Mouse (Mus musculus) gastrocnemius, postnatal 4 days (tissue): ENCODE measurements around the gene Rbm20. TPM values are rescaled to one million over a fixed set of nuclear protein-coding genes. Genes with fewer than 3 reads are reported as not detected.
"Not testable (repeated sequence)": the region's sequence is repeated elsewhere in the genome, so short reads cannot be mapped to it uniquely, and the experiment has no call there.

Source experiments
- DNase-seq, 2 experiments: peaks; one replicate each; pipeline ENCODE4 v3.0.0; 2021 to 2022; ENCODE audit warnings: low spot score in 2 of 2, mixed read lengths in 2 of 2
- total RNA-seq, 2 experiments: library from RNA; stranded (reverse); gene quantifications; 2 replicates each; pipeline ENCODE4 v1.2.3; 2021

Gene Rbm20
- total RNA-seq, 2 experiments from 2014 or later = 53.7 to 62.8 TPM

DNA sequence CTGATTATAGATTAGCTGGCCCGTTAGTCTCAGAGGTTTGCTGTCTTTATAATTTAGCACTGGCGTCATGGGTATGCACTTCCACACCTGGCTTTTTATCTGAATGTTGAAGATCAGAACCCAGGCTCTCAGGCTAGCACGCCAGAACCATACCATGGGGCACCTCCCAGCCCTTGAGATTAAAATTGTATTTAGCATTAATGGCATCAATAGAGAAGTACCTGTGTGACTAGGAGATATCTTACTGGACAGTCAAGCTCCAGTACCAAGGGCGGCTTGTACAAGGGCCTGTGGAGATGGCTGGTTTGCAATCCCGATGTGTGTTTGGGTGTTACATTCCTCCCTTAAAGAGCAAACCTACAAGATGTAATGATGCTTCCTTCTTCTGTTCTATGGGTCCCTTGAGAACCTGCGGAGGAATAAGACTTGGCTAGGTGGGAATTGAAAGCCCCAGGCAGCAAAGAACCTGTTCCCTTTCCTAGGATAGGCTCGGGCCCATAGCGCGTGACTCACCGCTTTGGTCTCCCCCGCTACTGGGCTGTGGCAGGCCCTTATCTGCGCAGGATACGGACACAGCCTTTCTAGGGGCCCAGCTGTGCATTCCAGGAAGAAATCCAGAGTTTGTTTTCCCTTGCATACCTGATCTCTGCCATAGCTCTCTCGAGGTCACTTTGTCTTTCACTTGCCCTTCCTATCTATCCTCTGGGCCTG lies 111.7 kb downstream of the Rbm20 start:
- DNase-seq = no peak

DNA sequence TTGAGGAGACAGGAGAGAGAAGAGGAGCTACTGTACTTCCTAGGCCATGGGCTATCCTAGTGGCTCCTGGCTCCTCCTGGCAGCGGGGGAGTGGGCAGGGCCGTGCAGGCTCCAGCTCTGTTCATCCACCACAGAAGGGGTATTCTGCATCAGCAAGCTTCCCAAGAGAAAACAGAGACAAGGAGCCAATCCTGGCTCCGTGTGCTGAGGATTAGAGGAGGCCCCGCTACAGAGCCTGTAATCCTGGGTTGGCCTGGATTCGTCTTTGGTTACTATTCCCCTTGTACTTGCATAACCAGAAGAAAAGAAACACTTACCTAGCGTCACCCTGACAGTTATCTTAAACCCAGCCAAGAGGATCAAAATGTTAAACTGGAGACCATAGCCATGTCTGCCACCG lies 112.5 kb downstream of the Rbm20 start:
- DNase-seq = no peak

DNA sequence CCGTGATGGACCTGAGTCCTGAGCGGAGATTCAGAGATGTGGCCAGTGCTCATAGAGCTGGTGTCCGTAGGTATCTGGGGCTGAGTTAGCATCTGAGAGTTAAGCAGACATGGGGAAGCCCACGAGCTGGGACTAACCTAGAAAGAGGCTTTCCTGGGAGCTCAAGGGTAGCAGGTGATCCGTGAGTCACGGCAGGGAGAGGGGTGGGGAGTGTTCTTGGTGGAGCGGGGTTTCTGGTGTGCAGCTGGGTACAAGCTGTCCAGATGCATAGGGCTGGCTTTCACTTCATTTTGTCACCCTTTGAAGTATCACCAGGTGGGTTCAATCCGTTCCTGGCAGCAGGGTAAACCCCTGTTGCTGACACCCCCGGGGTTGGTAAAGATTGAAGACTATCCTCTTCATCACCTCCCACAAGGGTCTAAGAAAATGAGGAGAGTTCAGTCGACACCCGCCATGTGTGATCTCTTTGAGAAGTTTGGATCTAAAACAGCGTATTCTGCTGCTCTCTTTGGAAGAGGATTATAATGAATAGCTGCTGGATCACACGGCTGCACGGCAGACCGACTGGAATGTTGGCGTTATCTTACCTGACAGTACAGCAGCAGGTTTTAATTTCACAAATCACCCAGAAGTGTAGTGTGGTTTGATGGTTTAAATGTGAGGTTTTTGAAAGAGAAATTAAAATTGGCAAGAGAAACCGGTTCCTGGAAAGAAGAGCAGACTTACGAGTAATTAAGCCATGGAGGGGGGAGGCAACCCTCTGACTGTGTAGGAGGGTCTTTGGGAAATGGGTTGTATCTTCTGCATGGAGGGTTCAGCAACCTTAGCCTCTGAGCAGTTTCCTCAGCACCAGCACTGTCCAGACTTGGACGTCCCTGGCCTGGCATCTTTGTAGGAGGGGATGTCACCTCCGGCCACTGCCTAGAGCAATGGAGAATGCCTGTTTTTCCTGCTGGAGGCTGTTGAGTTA lies 114.9 kb downstream of the Rbm20 start:
- no peak for DNase-seq

DNA sequence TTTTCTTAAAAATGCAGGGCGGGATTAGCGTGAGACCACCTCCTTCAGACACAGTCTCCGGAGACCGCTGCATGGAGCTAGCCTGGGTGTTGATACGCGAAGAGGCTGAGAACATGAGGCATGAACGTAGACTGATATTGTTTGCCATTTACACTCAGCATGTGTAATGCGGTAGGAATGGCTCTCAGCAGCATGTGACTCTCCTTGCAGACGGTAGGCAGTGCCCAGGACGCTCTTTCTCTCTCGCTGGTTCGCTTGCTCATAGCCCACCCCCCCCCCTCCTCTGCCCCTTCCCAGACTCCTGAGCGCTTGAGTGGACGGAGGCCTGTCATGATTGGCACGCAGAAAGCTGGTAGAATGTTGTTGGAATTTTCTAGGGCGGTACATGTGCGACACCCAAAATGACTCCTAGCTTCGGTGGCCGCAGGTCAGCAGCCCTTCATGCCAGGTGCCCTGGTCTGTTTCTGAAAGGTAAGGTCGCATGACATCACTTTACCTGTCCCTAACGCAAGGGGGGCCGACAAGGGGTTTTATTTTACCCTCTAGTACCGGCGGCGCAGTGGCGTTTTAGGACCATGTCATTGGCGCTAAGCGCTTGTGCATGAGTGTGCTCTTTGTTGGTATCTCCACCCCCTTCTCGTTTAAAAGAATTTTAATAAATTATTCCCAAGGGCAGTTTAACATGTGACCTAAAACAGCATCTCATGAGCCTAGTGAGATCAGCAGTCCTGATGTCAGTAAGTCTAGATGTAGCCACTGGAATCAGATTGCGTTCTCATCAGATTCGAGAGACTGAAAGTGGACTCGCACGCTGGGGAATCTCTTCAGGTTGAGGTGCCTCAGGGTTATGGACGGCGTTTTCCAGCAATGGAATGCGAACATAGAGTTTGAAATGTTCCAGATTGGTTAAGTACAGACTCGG lies 116.1 kb downstream of the Rbm20 start:
- DNase-seq = no peak

DNA sequence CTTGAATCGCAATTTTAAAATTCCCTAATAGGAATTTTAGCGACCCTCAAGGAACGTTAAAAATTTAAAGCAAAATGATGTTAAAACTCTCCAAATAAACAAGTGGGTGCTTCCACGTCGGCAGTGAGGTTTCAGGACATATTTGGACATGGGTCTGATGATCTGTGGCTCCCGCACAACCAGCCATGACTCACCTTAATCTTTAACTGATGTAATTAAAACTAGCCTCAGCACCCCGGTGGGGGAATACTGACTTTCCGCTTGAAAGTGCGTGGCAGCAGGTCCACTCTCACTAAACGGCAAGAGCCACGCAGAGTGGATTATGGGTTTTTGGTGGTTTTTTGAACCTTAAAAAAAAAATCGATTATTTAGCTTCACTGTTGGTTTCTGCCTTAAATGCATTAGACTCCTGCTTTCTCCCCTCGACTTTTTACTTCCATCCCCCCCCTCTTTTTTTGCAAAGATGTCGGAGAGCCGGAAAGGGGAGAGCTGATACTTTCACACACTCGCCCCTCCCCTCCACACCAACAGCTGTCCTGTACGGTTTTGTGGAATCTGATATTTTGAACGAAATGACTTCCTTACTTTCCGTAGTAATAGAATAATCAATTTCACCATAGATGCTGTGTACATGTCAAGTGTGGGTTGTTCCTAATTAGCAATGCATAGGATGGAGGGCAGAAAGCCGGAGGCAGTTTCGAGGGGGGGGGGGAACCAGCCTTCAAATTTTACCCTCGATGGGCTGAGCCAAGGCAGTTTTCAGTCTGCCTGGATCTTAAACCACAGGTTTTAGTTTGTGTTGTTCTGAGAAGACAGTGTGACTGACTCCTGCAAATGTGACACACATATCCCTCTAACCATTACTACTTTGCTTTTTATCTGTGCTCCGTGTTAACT lies 117.1 kb downstream of the Rbm20 start:
- no peak for DNase-seq

- DNase-seq = no peak
These were observed 117.9 kb downstream of the Rbm20 start for GRCm38 (mm10) chr19:53794996-53795395.

DNA sequence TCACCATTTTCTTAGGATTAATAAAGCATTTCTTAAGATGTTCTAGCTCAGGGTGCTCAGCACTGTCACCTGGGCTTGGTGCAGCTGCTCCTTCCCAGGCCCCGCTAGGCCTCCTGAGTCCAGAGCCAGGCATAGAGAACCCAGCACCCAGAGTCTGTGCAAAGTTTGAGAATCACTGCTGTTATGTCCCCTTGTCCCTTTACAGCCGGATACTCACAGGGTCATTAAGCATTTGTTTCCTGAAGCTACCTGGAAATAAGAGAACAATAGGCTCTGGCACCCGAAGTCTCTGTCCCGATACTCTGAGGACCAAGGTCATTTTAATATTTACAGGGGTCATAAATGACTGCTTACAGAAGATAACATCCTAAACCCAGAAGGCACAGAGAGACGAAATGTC lies 118.9 kb downstream of the Rbm20 start:
- no peak for DNase-seq

DNA sequence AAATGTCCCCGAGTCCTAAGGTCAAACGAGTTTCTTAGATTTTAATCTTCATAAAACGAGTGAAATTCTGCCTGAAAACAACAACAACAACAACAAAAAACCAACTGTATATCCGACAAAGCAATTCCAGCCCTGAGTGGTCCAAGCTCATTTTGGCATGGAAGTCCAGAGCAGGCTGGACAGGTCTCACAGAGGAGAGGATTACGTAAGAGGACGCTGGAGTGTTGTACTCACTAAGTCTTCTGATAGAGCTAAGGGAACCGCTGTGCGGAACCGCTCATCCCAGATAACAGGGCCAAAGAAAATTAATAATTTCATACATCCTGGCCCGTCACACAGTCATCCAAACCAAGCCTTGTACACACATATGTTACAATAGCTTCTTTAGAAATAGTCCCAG lies 120.7 kb downstream of the Rbm20 start:
- DNase-seq = no peak

DNA sequence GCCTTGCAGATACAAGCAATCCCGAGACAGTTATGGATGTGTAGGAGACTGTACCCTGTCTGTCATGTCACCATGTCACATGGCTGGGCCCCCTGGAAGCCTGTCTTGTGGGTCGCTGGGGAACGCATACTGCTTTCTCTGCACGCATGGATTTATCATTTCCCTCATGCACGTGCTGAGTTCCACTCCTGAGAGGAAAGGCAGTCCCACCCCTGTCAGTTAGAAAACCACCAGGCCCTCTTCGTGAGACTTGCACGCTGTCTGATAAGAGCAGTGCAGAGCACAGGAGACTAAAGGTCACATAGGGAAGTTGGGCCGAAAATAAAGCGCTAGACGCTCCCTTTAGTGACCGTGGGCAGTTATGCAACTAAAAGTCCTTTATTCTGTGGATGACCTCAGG lies 122.8 kb downstream of the Rbm20 start:
- DNase-seq = no peak

GRCm38 (mm10) chr19:53800365-53800999 lies 123.4 kb downstream of the Rbm20 start:
- no peak for DNase-seq

DNA sequence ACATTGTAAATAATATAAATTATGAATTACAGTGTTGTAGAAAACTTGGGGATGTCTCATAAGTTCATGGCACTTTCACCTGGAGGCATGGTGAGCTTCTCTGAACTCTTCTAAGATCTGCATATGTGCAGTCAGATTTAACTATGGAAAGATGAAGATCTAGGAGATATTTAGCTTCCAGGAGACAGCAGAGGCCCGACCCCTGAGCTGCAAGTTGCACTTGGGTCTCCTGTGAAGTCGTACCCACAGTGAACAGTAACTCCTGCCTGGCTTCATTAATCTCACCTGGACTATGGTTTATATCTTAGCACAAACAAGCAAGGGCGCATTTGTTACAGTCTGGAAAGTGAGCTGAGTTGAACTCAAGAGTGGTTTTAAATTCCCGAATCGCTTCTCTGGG lies 124.3 kb downstream of the Rbm20 start:
- no peak for DNase-seq

- DNase-seq = no peak
These were observed 124.9 kb downstream of the Rbm20 start for GRCm38 (mm10) chr19:53801789-53802683.

- DNase-seq = no peak
These were observed 126.8 kb downstream of the Rbm20 start for GRCm38 (mm10) chr19:53803954-53804353.

DNA sequence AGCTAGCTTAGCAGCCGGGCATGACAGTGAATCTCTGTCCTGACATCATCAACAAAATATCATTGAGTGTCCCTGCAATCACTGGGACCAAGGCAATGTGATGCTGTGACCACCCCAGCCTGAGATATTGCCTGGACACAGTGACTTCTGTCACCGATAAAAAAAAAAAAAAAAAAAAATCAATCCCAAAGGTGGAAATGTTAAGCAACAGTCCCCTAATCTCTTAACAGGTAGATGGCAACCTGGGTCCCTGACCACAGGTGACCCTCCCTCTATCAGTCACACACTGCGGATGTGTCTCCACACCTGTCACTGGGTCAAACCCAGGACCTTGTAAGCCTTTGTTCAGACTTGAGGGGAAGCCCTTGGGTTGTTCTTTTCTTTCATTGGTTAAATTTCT lies 128.0 kb downstream of the Rbm20 start:
- no peak for DNase-seq

DNA sequence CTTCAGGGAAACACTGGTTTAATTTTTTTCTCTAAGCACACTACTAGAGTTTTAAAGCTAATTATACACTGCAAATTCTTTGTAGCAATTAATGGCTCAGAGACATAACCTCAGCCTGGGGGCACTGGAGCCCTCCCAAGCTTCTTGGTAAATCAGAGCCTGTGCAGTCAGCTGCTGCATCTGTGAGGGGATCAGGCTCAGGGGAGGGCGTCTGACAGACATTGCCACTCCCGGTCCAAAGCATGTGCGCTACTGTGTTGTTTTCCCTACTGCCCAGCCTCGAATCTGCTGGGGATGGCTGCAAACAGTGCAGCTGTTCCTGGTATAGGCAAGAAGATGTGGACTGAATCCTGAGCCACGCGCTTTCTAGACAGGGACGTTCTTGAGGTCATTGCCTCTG lies 129.0 kb downstream of the Rbm20 start:
- DNase-seq = no peak

GRCm38 (mm10) chr19:53806526-53807275 lies 129.6 kb downstream of the Rbm20 start:
- not testable (repeated sequence) for DNase-seq

DNA sequence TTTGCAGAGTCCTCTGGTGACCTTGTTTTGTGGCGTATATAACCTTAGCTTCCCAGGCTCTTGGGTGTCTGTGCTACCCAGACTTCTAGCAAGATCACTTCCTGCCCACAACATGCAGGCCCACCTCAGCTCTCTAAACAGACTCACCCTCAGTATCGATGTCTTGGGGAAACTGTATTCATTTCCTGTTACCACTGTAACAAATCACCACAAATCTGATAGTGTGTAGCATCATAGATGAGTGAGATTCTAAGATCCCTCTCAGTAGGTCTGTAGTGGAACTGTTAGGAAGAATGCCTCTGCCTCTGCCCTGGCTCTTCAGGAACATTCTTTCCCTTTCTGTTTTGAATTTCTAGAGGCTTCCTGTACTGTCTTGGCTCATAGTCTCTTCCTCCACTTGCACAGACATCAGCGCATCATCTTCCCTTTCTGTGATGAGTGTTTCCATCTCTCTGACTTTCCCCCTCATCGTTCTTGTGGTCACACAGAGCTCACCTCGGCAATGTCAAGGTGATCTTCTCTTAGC lies 130.2 kb downstream of the Rbm20 start:
- DNase-seq = no peak
